Mouse (Mus musculus): ENCODE measurements around the gene Tbc1d24. TPM values are rescaled to one million over a fixed set of nuclear protein-coding genes. Genes with fewer than 3 reads are reported as not detected.

The Tbc1d24 gene
- polyA plus RNA-seq, 1 experiment from 2014 or later, result 8.4 TPM

Small RNA genes within 50 kb of the gene (microRNA-seq; reads per million reads assigned to microRNA genes)
- gene Mir5134 (ENCODE audit: insufficient number of aligned reads), result 3.4 reads per million
- gene Mir6965 (ENCODE audit: insufficient number of aligned reads), result 2.5 reads per million

Other genes starting within 250 kb of the Tbc1d24 start
- not detected in 2 replicates for gene Prss30, start 225.0 kb downstream of the Tbc1d24 start, polyA plus RNA-seq (2014; fragmentation: Nextera tagmentation; extraction: Ambion mirVana)
- gene Prss22, start 207.5 kb downstream of the Tbc1d24 start, polyA plus RNA-seq (2014; fragmentation: Nextera tagmentation; extraction: Ambion mirVana), result not detected in 2 replicates
- gene Prss27, start 167.4 kb downstream of the Tbc1d24 start, polyA plus RNA-seq (2014; fragmentation: Nextera tagmentation; extraction: Ambion mirVana), result 0.15 TPM in 1 of 2 replicates, not detected in the other
- gene Kctd5, start 132.1 kb downstream of the Tbc1d24 start, polyA plus RNA-seq (2014; fragmentation: Nextera tagmentation; extraction: Ambion mirVana), result 82.8 and 85.0 TPM in 2 replicates
- gene Pdpk1, start 54.6 kb downstream of the Tbc1d24 start, polyA plus RNA-seq (2014; fragmentation: Nextera tagmentation; extraction: Ambion mirVana), result 46.6 and 47.5 TPM in 2 replicates
- 29.5 and 34.7 TPM in 2 replicates for gene Amdhd2, start 41.8 kb downstream of the Tbc1d24 start, polyA plus RNA-seq (2014; fragmentation: Nextera tagmentation; extraction: Ambion mirVana)
- gene Atp6v0c, start 35.9 kb downstream of the Tbc1d24 start, polyA plus RNA-seq (2014; fragmentation: Nextera tagmentation; extraction: Ambion mirVana), result 394 and 453 TPM in 2 replicates
- 3.8 and 4.9 TPM in 2 replicates for gene Ntn3, start 4.0 kb upstream of the Tbc1d24 start, polyA plus RNA-seq (2014; fragmentation: Nextera tagmentation; extraction: Ambion mirVana)
- gene Tedc2, start 15.3 kb upstream of the Tbc1d24 start, polyA plus RNA-seq (2014; fragmentation: Nextera tagmentation; extraction: Ambion mirVana), result 17.7 and 19.2 TPM in 2 replicates
- 117 and 120 TPM in 2 replicates for gene Ccnf, start 45.9 kb upstream of the Tbc1d24 start, polyA plus RNA-seq (2014; fragmentation: Nextera tagmentation; extraction: Ambion mirVana)
- not detected in 2 replicates for gene Abca17, start 145.5 kb upstream of the Tbc1d24 start, polyA plus RNA-seq (2014; fragmentation: Nextera tagmentation; extraction: Ambion mirVana)
- 12.9 and 14.6 TPM in 2 replicates for gene Abca3, start 146.4 kb upstream of the Tbc1d24 start, polyA plus RNA-seq (2014; fragmentation: Nextera tagmentation; extraction: Ambion mirVana)
- 441 and 443 TPM in 2 replicates for gene Rnps1, start 209.0 kb upstream of the Tbc1d24 start, polyA plus RNA-seq (2014; fragmentation: Nextera tagmentation; extraction: Ambion mirVana)
- 59.7 and 68.7 TPM in 2 replicates for gene Eci1, start 221.1 kb upstream of the Tbc1d24 start, polyA plus RNA-seq (2014; fragmentation: Nextera tagmentation; extraction: Ambion mirVana)
- gene Dnase1l2, start 237.5 kb upstream of the Tbc1d24 start, polyA plus RNA-seq (2014; fragmentation: Nextera tagmentation; extraction: Ambion mirVana), result 2.7 and 3.3 TPM in 2 replicates

Measured in forebrain, embryonic 11.5 days (tissue).